Mouse (Mus musculus) erythroblast, embryonic 14.5 days (primary cell): ENCODE data around the gene Tsc22d4.

Experiments used
- GATA1 ChIP-seq: IDR thresholded peaks from 2 replicates; pipeline ENCODE4 v1.6.1; 2012; ENCODE audit warnings: low read length, inconsistent platforms, mixed read lengths
- TAL1 ChIP-seq: IDR thresholded peaks from 3 replicates; pipeline ENCODE4 v1.6.1; 2012; ENCODE audit warnings: low read length, inconsistent platforms, mixed read lengths

GRCm38 (mm10) chr5:137755425-137755824, 9.9 kb downstream of the Tsc22d4 start:
- TF ChIP-seq GATA1 (no peak), TAL1 (no peak)
